Mouse (Mus musculus): ENCODE data around the gene Aanat. TPM values are rescaled to one million over a fixed set of nuclear protein-coding genes. Genes with fewer than 3 reads are reported as not detected.

The Aanat gene
- total and polyA plus RNA-seq, 3 experiments, result not detected

GRCm38 (mm10) chr11:116628712-116629111, 42.5 kb downstream of the Aanat start:
- Histone ChIP-seq H3K9ac (ENCODE audit: control insufficient read depth, low read depth, low read length, poor library complexity, severe bottlenecking) (no peak overlapping the region), H3K27me3 (ENCODE audit: control insufficient read depth in 1 of 2, insufficient read depth in 2 of 2, low read length in 2 of 2) (no peaks in the 10 kb centered on the region; a peak in 1 of 4 replicates), H3K4me1 (ENCODE audit: control insufficient read depth in 1 of 2, insufficient read depth in 2 of 2, low read length in 2 of 2) (peaks cover 14 to 27% of the 10 kb centered on the region in 2 experiments), H3K79me2 (ENCODE audit: control insufficient read depth, insufficient read depth, low read length, poor library complexity) (peaks cover 3% of the 10 kb centered on the region; the same call in 1 of the 2 replicates), H3K4me3 (ENCODE audit: control insufficient read depth in 1 of 2, insufficient read depth in 1 of 2, low read depth in 2 of 2, low read length in 2 of 2) (no peak overlapping the region), H3K27ac (ENCODE audit: control insufficient read depth, low read depth, low read length) (no peak overlapping the region), H3K9me3 (replicated peaks; ENCODE audit: insufficient read depth, low read length) (no peaks in the 10 kb centered on the region), H3K36me3 (ENCODE audit: control insufficient read depth in 1 of 2, insufficient read depth in 2 of 2, low read length in 2 of 2) (peaks cover 0 to 7% of the 10 kb centered on the region in 2 experiments; a peak in 1 of 4 replicates)
- peak; percentile 86 to 98 (median 95) for TF ChIP-seq CTCF (IDR thresholded peaks at IDR 0.05 in 2 of 3, conservative IDR thresholded peaks at IDR 0.05 in 1 of 3; ENCODE audit: control insufficient read depth in 1 of 3, insufficient read depth in 1 of 3, low read depth in 2 of 3, low read length in 3 of 3, poor library complexity in 1 of 3, severe bottlenecking in 1 of 3)
- peak; percentile 90 for TF ChIP-seq SMC3 (IDR thresholded peaks at IDR 0.05; ENCODE audit: low read depth, low read length)
- TF ChIP-seq EP300 (IDR thresholded peaks at IDR 0.05; ENCODE audit: low read depth in 1 of 2, low read length in 2 of 2), result no peak
- TF ChIP-seq RCOR1 (IDR thresholded peaks at IDR 0.05; ENCODE audit: low read depth, low read length), result 0 out of 2 replicates have a peak, but pooled peaks have one; percentile 8
- peak; percentile 75 for TF ChIP-seq USF1 (IDR thresholded peaks at IDR 0.05; ENCODE audit: low read depth, low read length)
- no peak for TF ChIP-seq JUND (IDR thresholded peaks at IDR 0.05; ENCODE audit: low read depth, low read length)
- peak; percentile 96 for TF ChIP-seq RAD21 (IDR thresholded peaks at IDR 0.05; ENCODE audit: low read depth, low read length)
- TF ChIP-seq SIN3A (IDR thresholded peaks at IDR 0.05; ENCODE audit: low read length), result peak; percentile 86
- no peak for TF ChIP-seq TBP (IDR thresholded peaks at IDR 0.05; ENCODE audit: low read depth, low read length)
- peak; percentile 34; the same call in 1 of the 2 replicates for TF ChIP-seq ETS1 (IDR thresholded peaks at IDR 0.05; ENCODE audit: low read depth, low read length)
- TF ChIP-seq ZC3H11A (IDR thresholded peaks at IDR 0.05; ENCODE audit: low read depth, low read length), result peak; percentile 86
- peak; percentile 96 for TF ChIP-seq MAX (IDR thresholded peaks at IDR 0.05; ENCODE audit: low read length)
- TF ChIP-seq MYC (IDR thresholded peaks at IDR 0.05; ENCODE audit: low read depth, low read length), result peak; percentile 99
- TF ChIP-seq UBTF (IDR thresholded peaks at IDR 0.05; ENCODE audit: borderline replicate concordance, insufficient read depth, low read depth, low read length), result no peak
- TF ChIP-seq CHD1 (IDR thresholded peaks at IDR 0.05; ENCODE audit: low read depth, low read length), result no peak
- no peak for TF ChIP-seq MAFK (IDR thresholded peaks at IDR 0.05; ENCODE audit: borderline replicate concordance, low read depth, low read length)
- 0 out of 2 replicates have a peak, but pooled peaks have one; percentile 14 for TF ChIP-seq NRF1 (IDR thresholded peaks at IDR 0.05; ENCODE audit: insufficient read depth, low read depth, low read length, poor library complexity, severe bottlenecking)
- TF ChIP-seq MXI1 (IDR thresholded peaks at IDR 0.05; ENCODE audit: low read depth, low read length), result peak; percentile 97
- 0 out of 2 replicates have a peak, but pooled peaks have one; percentile 31 for TF ChIP-seq HCFC1 (IDR thresholded peaks at IDR 0.05; ENCODE audit: low read depth, low read length)
- no peak for TF ChIP-seq BHLHE40 (IDR thresholded peaks at IDR 0.05; ENCODE audit: borderline replicate concordance, low read depth, low read length)
- peak; percentile 95 for DNase-seq (ENCODE audit: low read depth, low spot score)

DNA sequence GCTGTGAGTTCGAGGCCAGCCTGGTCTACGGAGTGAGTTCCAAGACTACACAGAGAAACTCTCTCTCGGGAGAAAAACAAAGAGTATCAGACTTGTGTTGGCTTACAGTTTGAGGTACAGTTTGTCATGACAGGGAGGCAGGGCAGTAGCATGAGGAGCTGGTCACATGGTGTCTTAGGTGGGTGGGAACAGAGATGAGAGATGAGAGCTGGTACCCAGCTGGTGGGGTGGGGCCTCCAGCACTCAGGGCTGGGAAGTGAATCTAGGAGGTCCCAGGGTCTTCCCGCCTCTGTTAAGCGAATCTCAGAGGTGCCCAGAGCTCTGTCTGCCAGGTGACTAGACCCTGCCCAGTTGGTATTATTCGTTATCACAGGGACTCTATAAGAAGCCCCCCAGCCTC, 43.2 kb downstream of the Aanat start:
- Histone ChIP-seq H3K4me1 (ENCODE audit: control insufficient read depth in 1 of 2, insufficient read depth in 2 of 2, low read length in 2 of 2) (peaks cover 12 to 25% of the 10 kb centered on the region in 2 experiments), H3K27ac (ENCODE audit: control insufficient read depth, low read depth, low read length) (no peak overlapping the region), H3K9me3 (replicated peaks; ENCODE audit: insufficient read depth, low read length) (no peaks in the 10 kb centered on the region), H3K79me2 (ENCODE audit: control insufficient read depth, insufficient read depth, low read length, poor library complexity) (no peaks in the 10 kb centered on the region), H3K27me3 (ENCODE audit: control insufficient read depth in 1 of 2, insufficient read depth in 2 of 2, low read length in 2 of 2) (no peaks in the 10 kb centered on the region; a peak in 1 of 4 replicates), H3K4me3 (ENCODE audit: control insufficient read depth in 1 of 2, insufficient read depth in 1 of 2, low read depth in 2 of 2, low read length in 2 of 2) (no peak overlapping the region), H3K9ac (ENCODE audit: control insufficient read depth, low read depth, low read length, poor library complexity, severe bottlenecking) (no peak overlapping the region), H3K36me3 (ENCODE audit: control insufficient read depth in 1 of 2, insufficient read depth in 2 of 2, low read length in 2 of 2) (peaks cover 0 to 6% of the 10 kb centered on the region in 2 experiments; a peak in 1 of 4 replicates)
- no peak for DNase-seq (ENCODE audit: low read depth, low spot score)
- TF ChIP-seq ELF1 (IDR thresholded peaks at IDR 0.05; ENCODE audit: low read depth, low read length) (no peak), USF1 (IDR thresholded peaks at IDR 0.05; ENCODE audit: low read depth, low read length) (peak; percentile 54; the same call in 1 of the 2 replicates)
